Mouse (Mus musculus) embryonic fibroblast, embryonic 13.5 days (primary cell): ENCODE data around the gene Dhx34. TPM values are rescaled to one million over a fixed set of nuclear protein-coding genes. Genes with fewer than 3 reads are reported as not detected.
"Not testable (repeated sequence)": the region's sequence is repeated elsewhere in the genome, so short reads cannot be mapped to it uniquely, and the experiment has no call there.

Source experiments
- H3K27ac ChIP-seq: 2 replicates; pipeline ENCODE4 v1.5.1; 2012; ENCODE audit warnings: low read length, control low read depth, inconsistent platforms; ENCODE audit not compliant: insufficient read depth
- H3K4me1 ChIP-seq: 2 replicates; pipeline ENCODE4 v1.6.1; 2011; ENCODE audit warnings: low read length; ENCODE audit not compliant: control insufficient read depth, insufficient read depth
- H3K4me3 ChIP-seq: 2 replicates; pipeline ENCODE4 v1.5.1; 2011; ENCODE audit warnings: mild to moderate bottlenecking, control low read depth, low read length; ENCODE audit not compliant: insufficient read depth
- CTCF ChIP-seq: IDR thresholded peaks from 2 replicates; pipeline ENCODE4 v1.5.1; 2011; ENCODE audit warnings: mild to moderate bottlenecking, control low read depth, low read length, moderate library complexity, borderline replicate concordance; ENCODE audit not compliant: insufficient read depth
- POLR2A ChIP-seq: IDR thresholded peaks from 2 replicates; pipeline ENCODE4 v1.6.1; 2011; ENCODE audit warnings: low read depth, mild to moderate bottlenecking, control low read depth, low read length, moderate library complexity
- polyA plus RNA-seq: library from polyadenylated mRNA; stranded (reverse); fragments of >200 nt; gene quantifications from 2 replicates; pipeline ENCODE4 v1.2.4, GENCODE M21; 2011; ENCODE audit warnings: low read depth; ENCODE audit not compliant: missing spikeins, insufficient read length

The Dhx34 gene
- polyA plus RNA-seq = 6.6 and 8.4 TPM in 2 replicates

- TF ChIP-seq CTCF = peak; percentile 36; the same call in 1 of the 2 replicates
- TF ChIP-seq POLR2A = peak; percentile 86
- Histone ChIP-seq H3K4me1 (peaks cover 2% of the 10 kb centered on the region; the same call in 1 of the 2 replicates), H3K27ac (peak within 1 kb of the TSS; percentile 32), H3K4me3 (peak within 1 kb of the TSS; percentile 88)
Measured at GRCm38 (mm10) chr7:16221582-16222272, at the start of gene Dhx34. Dhx34 (minus strand) TSS chr7:16222037.

GRCm38 (mm10) chr7:16271139-16271538 is 49.3 kb upstream of the Dhx34 start:
- Histone ChIP-seq H3K4me3 (no peak overlapping the region), H3K4me1 (peaks cover 8% of the 10 kb centered on the region; the same call in 1 of the 2 replicates), H3K27ac (no peak overlapping the region)
- TF ChIP-seq POLR2A (no peak), CTCF (no peak)

GRCm38 (mm10) chr7:16266593-16266992 is 44.8 kb upstream of the Dhx34 start:
- H3K27ac ChIP-seq, H3K4me3 ChIP-seq, H3K4me1 ChIP-seq: not testable (repeated sequence)

- TF ChIP-seq CTCF (no peak), POLR2A (no peak)
- Histone ChIP-seq H3K4me1 (0 out of 2 replicates have a peak, but pooled peaks cover 3% of the 10 kb centered on the region), H3K4me3 (no peak overlapping the region), H3K27ac (no peak overlapping the region)
Measured at GRCm38 (mm10) chr7:16265856-16266255, 44.0 kb upstream of the Dhx34 start.

- H3K27ac ChIP-seq = no peak overlapping the region
- TF ChIP-seq CTCF = no peak
- H3K4me3 ChIP-seq = no peak overlapping the region
- H3K4me1 ChIP-seq = no peaks in the 10 kb centered on the region
Measured at GRCm38 (mm10) chr7:16263843-16264242, 42.0 kb upstream of the Dhx34 start.

- H3K27ac ChIP-seq = no peak overlapping the region
- H3K4me3 ChIP-seq = no peak overlapping the region
- TF ChIP-seq POLR2A = no peak
- TF ChIP-seq CTCF = peak; percentile 56; the same call in 1 of the 2 replicates
- H3K4me1 ChIP-seq = no peaks in the 10 kb centered on the region
Measured at GRCm38 (mm10) chr7:16263015-16263787, 41.4 kb upstream of the Dhx34 start.

- Histone ChIP-seq H3K4me3 (no peak overlapping the region), H3K27ac (no peak overlapping the region), H3K4me1 (no peaks in the 10 kb centered on the region)
- no peak for TF ChIP-seq POLR2A
- no peak for TF ChIP-seq CTCF
Measured at GRCm38 (mm10) chr7:16261097-16261496, 39.3 kb upstream of the Dhx34 start.

- Histone ChIP-seq H3K27ac (no peak within 1 kb of the TSS), H3K4me1 (no peaks in the 10 kb centered on the region)
- no peak for TF ChIP-seq CTCF
- TF ChIP-seq POLR2A = no peak
Measured at GRCm38 (mm10) chr7:16259110-16259590, 37.3 kb upstream of the Dhx34 start, which contains the start of gene C5ar1. C5ar1 (minus strand) TSS chr7:16259540.

GRCm38 (mm10) chr7:16257830-16258229 is 36.0 kb upstream of the Dhx34 start:
- Histone ChIP-seq H3K4me3 (no peak overlapping the region), H3K27ac (no peak overlapping the region)
- no peak for TF ChIP-seq CTCF
- TF ChIP-seq POLR2A = no peak

More at GRCm38 (mm10) chr7:16259110-16259590, 37.3 kb upstream of the Dhx34 start, which contains the start of gene C5ar1:
- H3K4me3 ChIP-seq = no peak within 1 kb of the TSS

GRCm38 (mm10) chr7:16255963-16256362 is 34.1 kb upstream of the Dhx34 start:
- H3K4me1 ChIP-seq, H3K4me3 ChIP-seq, H3K27ac ChIP-seq: not testable (repeated sequence)

More at GRCm38 (mm10) chr7:16257830-16258229, 36.0 kb upstream of the Dhx34 start:
- no peaks in the 10 kb centered on the region for H3K4me1 ChIP-seq
